Mouse (Mus musculus) heart, postnatal 10 days (tissue): Measurements from ENCODE around the gene Dnal1. TPM values are rescaled to one million over a fixed set of nuclear protein-coding genes. Genes with fewer than 3 reads are reported as not detected.
A peak's percentile ranks its signal among the peaks of the same experiment; 100 is the strongest.

Experiments
- DNase-seq, 2 experiments: peaks; one replicate each; pipeline ENCODE4 v3.0.0; 2021
- intact Hi-C: fragments of 180-260 bp; cut with DNase I; formaldehyde crosslinking; loops from one replicate; pipeline ENCODE4 v1.15.1; 2025
- total RNA-seq, 2 experiments: library from RNA; stranded (reverse); gene quantifications; 2 replicates each; pipeline ENCODE4 v1.2.3; 2021

Dnal1 gene
- total RNA-seq, 2 experiments from 2014 or later: 10.3 to 10.6 TPM

DNA sequence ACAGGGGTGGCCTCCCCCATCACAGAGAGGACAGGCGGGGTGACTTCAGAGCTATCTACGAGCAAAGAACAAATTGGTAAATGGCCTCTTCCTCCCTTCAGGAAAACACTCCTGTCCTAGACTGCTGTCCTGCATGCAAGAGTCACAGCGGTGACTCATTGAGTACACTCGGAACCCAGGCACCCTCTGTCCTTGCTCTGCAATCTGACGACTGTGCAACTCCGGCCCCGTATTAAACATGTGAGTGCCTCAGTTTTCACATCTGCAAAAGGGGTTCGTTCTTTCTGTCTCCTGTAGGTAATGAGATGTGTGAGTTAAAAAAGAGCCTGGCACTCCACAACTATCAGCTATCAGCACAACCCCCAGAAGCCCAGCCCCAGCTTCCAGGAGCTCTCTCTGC lies 46.3 kb downstream of the Dnal1 start:
- no peak for DNase-seq
- intact Hi-C loops: no loop called here

DNA sequence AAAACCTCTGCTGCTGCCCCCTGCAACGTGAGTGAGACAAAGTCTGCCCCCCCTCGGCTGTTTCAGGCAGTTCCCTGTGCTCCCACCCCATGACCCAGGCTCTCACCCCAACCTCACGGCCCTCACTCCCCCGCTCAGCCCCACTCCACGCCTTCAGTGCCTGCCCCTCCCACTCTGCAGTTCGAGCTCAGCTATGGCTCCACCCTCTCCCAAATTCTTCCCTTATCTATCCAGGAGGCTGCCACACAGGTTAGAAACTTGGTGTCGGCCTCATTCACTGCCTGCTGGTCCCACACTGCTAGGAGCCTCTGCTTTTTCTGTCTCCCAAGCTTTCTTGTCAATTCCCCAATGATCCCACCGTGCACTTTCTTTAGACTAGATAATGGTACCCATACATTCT lies 47.0 kb downstream of the Dnal1 start:
- DNase-seq: no peak
- intact Hi-C loops: loop anchor here (1.0 kb wide), 1 partner anchor 88 kb away; no protein-coding TSS in a partner anchor

DNA sequence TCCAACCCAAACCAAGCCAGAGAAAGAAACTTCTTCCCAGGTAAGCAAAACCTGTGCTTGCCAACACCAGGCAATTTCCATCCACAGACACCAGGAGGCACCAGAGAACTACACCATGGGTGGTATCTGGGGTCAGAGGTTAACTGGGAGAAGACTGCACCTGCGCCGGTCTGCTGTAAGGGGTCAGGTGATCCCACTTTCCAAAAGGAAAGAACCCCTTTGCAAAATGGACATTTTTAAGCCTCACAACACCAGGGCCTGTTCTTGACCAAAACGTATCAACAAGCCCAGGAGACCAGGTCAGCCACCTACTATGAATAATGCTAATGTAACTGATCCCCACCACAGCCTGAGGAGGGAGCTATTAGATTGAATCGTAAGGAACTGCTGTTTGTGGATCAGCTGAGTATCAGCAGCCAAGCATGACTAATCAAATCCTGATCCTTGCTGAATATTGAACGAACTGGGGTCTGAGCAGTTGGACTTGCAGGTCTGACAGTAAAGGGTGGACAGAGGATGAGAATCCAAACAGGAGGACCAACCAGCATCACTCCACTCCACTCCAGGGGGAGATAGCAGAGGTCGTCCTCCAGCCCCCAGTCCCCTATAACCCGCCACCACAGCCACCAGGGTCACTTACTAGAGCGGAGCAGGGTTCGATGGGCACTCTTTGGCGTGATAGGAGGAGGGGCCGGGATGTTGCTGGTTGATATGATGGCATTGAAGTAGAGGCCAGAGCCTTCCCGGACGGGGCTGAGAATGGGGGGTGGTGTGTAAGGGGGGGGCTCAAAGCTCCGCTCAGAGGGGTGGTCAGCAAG lies 47.7 kb downstream of the Dnal1 start:
- intact Hi-C loops: loop anchor here (1.0 kb wide), 1 partner anchor 87 kb away; no protein-coding TSS in a partner anchor
- peak; percentile 40 to 53 for DNase-seq

DNA sequence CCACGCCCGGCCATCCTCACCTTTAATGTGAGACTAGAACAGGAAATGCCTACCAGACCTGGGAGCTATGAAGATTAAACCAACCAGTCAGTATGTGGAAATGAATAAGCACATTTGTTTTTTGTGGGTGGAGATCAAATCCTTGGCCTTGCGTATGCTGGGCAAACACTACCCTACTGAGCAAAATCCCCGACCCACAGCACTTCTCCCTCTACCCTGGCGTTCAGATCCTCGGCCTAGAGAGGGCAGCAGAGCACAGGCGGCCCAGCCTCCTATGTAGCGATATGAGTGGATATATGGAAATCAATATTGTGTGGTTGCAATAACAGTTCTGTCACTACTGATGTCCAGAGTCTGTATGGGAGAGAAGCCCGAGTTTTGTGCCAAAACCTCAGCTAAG lies 49.0 kb downstream of the Dnal1 start:
- DNase-seq: peak; percentile 41 to 59

GRCm38 (mm10) chr12:84163586-84164110 lies 49.5 kb downstream of the Dnal1 start:
- intact Hi-C loops: no loop called here
- DNase-seq: peak in 1 of 2 experiments; percentile 0

More for the DNA sequence above, 49.0 kb downstream of the Dnal1 start:
- intact Hi-C loops: no loop called here

DNA sequence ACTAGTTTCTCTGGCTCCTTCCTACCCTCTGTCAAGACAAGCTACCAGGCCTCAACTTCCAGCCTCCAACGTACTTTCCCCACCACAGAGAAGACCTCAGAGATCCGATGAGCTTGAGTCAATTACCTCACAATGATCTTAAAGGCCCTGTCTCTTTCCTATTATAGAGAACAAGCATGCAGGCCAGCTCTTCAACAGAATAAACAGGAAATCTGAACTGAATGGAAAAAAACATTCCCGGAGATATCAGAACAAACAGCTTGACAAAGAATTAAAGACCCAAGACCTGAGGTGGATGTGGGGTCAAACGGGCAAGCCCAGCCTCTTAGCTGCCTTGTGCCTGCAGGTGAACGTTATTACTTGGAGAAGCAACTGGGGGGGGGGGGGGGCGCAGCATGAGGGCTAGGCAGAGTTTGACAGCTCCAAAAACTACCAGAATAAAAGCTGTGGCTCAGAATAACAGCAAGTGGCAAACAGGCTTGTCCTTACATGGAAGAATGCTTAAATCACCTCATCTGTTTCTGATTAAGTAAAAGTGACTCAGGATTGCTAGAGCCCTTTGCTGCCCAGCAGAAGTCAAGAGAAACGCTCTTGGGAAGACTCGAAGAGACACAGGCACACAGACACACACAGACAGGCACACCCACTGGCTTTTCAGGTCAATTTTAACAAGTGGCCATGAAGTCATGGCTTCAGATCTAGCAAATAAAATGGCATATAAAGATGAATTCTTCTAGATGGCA lies 51.6 kb downstream of the Dnal1 start:
- no peak for DNase-seq
- intact Hi-C loops: no loop called here

GRCm38 (mm10) chr12:84170610-84171009 lies 56.4 kb downstream of the Dnal1 start:
- no peak for DNase-seq
- intact Hi-C loops: no loop called here

DNA sequence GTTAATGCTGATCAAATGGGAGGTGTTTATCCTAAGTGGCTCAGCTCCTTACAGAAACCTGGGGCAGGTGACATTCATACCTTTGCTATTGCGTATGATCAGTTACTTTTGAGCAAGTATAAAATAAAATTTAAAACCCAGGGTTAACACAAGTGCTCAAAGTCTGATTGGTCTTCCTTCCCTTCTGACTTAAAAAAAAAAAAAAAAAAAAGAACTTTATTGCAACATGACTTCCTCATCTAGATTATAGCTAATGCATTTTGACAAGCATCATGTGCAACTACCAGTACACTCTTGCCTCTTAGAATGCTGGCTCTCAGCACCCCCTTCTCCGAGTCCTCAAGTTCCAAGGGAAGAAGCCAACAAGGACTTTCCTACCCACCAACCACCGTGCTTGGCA lies 58.0 kb downstream of the Dnal1 start:
- no peak for DNase-seq
- intact Hi-C loops: no loop called here

DNA sequence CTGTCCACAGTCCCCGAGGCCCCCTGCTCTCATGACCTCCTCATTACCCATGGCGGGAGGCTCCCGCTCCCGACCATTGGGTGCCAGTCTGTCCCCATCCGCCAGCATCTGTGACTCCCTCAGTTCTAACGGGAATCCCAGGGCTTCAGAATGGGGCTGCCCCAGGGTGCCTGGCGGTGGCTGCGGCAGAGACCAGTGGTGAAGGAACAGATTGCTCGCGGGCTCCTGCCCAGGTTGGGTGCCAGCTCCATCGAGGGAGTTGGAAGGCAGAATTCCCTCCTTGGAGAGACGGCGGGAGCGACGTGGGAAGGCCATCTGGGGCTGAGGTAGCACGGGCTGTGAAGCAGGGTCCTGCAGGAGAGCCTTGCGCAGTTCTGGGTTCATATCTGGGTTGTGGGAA lies 58.7 kb downstream of the Dnal1 start:
- intact Hi-C loops: no loop called here
- DNase-seq: no peak

- no peak for DNase-seq
- intact Hi-C loops: no loop called here
Measured at GRCm38 (mm10) chr12:84173309-84173915, 59.2 kb downstream of the Dnal1 start.

DNA sequence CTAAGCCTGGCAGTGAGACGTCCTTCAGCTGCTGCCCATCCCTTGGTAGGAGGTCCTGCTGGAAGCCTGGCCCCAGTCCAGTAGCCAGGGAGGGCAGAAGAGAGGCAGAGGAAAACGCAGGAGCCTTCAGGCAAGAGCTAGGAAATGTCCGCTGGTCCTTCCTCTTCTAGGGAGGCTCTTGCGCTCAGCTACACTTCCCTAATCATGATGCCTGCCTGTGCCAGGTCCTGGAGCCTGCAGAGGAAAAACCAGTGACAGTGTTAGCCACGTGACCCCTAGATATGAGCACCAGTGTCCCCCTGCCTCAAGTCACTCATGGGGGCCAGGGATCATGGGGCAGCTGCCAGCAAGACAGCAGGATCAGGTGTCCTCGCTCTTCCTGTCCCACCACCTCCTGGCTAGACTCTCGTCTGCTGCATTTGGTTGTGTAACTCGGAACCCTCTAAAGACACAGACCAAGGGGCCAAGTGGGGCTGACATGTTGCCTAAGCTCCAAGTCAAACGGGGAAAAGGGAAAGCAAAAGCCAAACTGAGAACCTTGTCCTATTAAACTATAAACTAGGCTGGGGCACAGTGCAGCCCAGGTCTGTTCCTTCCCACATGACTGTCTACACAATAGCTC lies 60.1 kb downstream of the Dnal1 start:
- intact Hi-C loops: no loop called here
- DNase-seq: peak; percentile 49 to 51

GRCm38 (mm10) chr12:84174871-84175270 lies 60.7 kb downstream of the Dnal1 start:
- intact Hi-C loops: loop anchor here (1.0 kb wide), 1 partner anchor 43 kb away; the partner anchor contains the start of gene Elmsan1
- peak; percentile 70 to 71 for DNase-seq

- DNase-seq: peak; percentile 88 to 90
- intact Hi-C loops: loop anchor here (1.0 kb wide), 1 partner anchor 43 kb away; the partner anchor contains the start of gene Elmsan1
Measured at GRCm38 (mm10) chr12:84175659-84176061, 61.5 kb downstream of the Dnal1 start.

DNA sequence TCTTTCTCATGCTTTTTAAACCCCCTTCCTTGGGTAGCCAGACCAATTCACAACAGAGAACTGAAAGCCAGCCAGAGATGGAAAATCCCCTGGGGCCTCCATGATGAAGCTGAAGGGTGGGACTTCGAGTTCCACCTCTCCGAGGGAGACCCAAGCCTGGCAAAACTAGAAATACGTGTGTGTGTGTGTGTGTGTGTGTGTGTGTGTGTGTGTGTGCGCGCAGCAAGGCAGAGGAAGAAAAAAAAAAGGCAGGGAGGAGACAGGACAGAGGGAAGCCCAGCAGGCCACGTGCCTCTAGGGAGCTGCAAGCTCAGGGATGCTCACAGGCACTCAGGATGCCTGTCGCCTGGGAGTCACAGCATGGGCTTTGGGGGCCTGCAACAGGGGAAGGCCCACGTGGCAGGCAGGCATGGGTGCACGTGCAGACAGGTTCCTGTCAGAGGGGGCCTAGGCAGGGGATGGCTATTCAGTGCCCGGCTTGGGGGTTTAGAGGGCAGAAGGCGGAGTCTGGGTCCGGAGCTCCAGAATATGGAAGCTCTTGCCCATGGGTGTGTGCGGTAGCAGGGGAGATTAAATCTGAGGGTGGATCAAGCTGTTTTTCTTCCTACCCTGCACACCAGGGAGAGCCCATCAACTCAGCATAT lies 62.1 kb downstream of the Dnal1 start:
- DNase-seq: peak in 1 of 2 experiments; percentile 47
- intact Hi-C loops: no loop called here

DNA sequence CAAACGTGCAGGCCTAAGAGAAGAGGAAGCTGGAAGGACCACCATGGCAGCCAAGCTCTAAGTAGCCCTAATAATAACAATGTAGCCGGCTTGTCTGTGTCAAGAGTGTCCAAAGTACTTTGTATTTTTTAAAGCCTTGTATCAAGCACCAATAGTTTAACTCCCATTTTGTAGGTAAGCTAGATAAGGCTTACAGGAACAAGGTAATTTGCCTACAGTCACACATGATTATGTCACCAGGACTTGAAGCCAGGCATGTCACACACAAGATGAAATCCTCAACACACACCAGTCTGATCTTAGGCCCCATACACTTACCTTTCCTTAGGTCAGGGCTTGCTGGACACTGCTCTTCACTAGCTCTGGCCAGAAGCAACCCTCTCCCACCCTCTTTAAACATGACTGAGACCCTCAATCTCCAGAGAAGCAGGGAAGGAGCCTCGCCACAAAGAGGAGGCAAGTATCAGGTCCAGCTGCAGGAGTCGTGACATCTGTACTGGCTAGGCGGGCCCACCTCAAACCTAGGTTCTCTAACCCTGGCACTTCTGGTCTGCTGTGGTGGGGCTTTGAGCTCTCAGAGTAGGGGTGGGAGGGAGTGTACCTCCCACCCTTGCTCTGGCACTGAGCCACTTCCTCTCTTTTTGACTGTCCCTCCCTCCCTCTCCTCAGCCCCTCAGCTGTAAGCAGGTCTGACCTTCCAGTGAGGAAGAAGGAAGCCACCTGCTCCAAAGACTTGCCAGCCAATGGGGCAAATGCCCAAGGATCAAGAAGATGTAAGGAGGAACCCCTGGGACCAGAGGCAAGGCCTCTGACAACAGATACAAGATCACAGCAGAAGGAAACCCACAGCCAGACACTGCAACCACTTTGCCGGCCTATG lies 63.0 kb downstream of the Dnal1 start:
- intact Hi-C loops: no loop called here
- no peak for DNase-seq

GRCm38 (mm10) chr12:84178052-84178451 lies 63.9 kb downstream of the Dnal1 start:
- DNase-seq: no peak
- intact Hi-C loops: no loop called here

DNA sequence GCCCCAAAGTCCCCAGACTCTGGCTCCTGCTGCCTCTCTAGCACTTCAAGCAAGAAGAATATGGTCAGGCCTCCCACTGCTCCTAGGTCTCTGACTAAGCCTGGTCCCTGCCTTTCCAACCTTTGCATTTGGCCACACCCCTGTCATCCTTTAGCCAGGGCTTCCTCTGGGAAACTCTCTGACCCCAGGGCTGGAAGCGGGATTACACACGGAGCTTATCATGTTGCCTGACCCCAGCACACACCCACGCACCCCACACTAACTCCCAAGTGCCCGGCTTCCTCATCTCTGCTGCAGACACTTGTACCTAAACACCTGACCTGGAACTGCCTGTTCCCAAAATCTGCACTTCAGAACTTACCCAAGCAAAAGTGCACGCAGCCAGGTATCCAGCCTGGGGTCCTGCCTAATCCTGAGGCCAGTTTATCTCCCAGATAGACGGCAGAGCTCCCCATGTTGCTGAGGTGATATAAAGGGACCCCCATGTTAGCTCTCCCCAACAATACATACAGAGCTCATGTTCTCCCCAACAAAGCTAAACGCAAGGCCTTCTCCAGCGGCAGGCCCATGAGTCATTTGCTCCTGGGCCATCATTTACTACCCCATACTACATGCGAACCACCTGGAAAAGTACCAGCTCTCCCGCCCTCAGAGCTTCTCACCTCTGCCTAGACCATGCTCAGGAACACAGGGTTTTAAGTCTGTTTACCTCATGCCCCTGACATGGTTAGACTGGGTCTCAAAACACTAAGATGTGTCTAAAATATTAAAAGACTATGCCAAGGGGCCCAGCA lies 64.7 kb downstream of the Dnal1 start:
- DNase-seq: no peak
- intact Hi-C loops: no loop called here

DNA sequence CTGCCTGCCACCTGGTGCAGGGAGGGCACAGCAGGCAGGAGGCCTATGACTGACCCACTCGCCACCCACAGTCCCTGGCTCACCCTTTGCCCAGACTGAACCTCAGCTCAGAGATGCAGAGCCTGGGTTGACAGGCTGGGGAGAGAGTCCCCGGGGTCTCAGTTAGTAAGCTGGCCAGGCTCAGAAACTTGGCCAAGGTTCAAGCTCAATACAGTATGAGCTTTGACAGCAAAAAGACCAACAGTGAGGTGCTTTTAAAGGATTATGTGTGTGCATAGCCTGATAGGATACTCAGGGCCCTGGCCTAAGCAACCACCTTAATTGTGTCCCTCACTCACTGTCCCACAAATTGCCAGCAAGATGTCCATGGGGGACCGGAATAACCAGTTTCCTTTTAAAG lies 65.9 kb downstream of the Dnal1 start:
- intact Hi-C loops: no loop called here
- no peak for DNase-seq
